Mouse (Mus musculus) frontal cortex, postnatal 10 days (tissue): ENCODE measurements around the gene Map3k19.

Experiments
- DNase-seq, 2 experiments: peaks; one replicate each; pipeline ENCODE4 v3.0.0; 2022; ENCODE audit warnings: low spot score in 2 of 2, mixed read lengths in 1 of 2

Map3k19 gene

GRCm38 (mm10) chr1:127796752-127797151 lies 58.1 kb downstream of the Map3k19 start:
- no peak for DNase-seq

DNA sequence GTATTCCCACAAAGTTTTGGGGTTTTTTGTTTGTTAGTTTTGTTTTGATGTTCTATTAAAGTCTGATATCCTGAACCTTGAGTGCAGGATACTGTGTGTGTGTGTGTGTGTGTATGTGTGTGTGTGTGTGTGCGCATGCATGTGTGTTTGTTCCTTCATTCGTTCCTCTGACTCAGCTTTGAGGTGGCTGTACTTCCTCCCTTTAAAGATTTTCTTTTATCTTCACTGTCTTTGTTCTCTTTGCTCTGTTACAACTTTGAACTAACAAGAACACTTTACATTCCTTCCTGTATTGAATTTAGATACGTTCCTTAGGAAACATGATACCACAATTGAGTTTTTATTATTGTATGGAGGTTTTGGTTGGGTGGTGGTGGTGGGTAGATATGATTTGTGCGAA lies 58.5 kb downstream of the Map3k19 start:
- DNase-seq: no peak

DNA sequence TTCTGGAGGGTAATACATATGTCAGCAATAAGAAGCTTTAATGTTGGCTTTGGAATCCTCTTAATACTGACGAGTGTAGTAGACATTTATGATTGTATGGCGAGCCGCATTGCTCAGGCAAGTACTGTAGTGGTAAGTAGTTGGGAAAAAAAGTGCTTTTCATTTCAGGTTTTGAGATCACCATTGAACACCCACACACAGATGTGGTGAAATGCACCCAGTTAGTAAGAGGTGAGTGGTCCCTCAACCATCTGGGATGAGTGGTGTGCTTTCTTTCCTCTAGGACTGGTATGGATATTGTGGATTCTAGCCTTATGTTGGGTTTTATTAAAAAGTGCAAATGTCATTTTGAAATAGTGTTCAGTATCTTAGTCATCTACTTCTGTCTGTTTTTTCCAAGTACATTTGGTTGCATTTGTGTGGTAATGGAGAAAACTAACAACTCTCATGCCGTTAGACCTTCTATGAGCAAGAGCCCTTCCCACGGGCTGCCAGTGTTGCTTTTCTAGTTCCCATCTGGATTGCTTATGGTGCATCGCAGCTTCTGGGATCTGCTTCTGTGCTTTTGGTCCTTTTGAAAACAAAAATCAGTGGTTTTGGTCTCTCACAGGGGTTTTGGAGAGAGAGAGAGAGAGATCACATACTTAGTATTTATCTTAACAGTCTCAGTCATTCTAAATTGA lies 59.6 kb downstream of the Map3k19 start:
- no peak for DNase-seq

GRCm38 (mm10) chr1:127793459-127793858 lies 61.4 kb downstream of the Map3k19 start:
- DNase-seq: no peak

DNA sequence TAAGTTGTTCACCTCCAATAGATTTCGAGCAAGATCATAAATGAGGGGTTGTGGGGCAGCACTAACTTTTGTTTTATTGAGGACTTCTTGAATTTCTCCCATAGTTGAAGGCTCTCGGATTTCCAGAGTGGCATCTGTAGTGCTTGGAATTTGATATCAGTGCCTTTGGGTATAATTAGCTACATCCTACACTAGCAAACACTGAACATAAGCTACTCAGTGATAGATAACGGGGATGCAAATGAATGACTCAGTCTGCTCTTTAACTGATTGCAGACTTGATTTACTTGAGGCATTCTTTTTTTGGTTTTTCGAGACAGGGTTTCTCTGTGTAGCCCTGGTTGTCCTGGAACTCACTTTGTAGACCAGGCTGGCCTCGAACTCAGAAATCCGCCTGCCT lies 65.9 kb downstream of the Map3k19 start:
- DNase-seq: no peak

GRCm38 (mm10) chr1:127785882-127786281 lies 68.9 kb downstream of the Map3k19 start:
- no peak for DNase-seq

- DNase-seq: no peak
Measured at GRCm38 (mm10) chr1:127783862-127784261, 71.0 kb downstream of the Map3k19 start.

GRCm38 (mm10) chr1:127780849-127781248 lies 74.0 kb downstream of the Map3k19 start:
- DNase-seq: no peak

GRCm38 (mm10) chr1:127780142-127780541 lies 74.7 kb downstream of the Map3k19 start:
- no peak for DNase-seq

DNA sequence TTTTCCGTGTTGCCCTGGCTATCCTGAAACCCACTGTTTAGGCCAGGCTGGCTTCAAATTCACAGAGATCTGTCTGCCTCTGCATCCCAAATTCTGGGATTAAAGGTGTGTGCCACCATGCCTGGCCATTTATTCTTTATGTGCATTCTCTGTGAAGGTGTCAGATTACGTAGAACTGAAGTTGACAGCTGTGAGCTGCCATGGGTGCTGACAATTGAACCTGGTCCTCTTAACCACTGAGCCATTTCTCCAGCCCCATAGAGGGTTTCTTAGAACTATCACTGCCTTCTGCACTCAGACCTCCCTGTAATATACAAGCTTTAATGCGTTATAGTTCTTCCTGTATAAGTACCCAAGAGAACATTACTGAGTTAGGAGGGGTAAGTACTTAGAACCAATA lies 76.2 kb downstream of the Map3k19 start:
- no peak for DNase-seq

DNA sequence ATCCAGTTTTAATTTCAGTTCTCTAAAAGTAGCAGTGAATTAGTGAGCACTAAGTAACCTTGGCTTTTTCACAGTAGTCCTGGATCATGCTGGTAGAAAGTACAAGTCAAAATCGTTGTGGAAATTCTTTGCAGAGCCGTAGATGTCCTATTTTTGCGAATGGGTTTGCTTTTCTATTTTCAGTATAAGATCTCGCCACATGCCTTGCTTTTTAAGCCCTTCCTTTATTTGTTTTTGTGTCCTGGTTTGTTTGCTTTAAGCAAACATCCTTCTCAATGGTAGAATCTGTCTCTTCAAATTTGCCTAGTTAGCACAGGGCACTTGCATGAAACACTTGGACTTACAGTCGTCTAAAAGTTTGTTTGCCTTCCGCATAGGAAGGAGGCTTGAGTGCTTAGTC lies 78.6 kb downstream of the Map3k19 start:
- no peak for DNase-seq

DNA sequence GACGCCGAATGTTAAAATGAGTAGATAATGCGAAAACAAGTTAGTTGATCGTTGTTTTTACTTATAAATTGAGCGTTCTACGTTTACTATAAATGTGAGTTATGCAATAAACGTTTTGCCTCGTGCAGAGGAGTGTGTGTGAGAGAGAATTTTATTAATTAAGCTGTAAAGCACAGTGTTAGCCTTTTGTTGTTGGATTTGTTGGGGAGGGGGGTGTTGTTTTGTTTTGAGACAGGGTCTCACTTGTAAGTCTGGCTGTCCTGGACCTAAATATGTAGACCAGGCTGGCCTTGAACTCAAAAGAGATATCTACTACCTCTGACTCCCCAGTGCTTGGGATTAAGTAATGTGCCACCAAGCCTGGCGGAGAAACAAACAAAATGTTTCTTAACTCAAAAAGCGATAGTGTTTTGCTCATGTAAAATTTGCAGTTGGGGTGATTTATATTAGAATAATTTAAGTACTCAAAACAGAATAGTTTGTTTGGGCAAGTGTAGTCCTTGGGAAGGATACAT lies 79.6 kb downstream of the Map3k19 start:
- DNase-seq: no peak

- DNase-seq: no peak
Measured at GRCm38 (mm10) chr1:127774501-127774880, 80.3 kb downstream of the Map3k19 start.

GRCm38 (mm10) chr1:127773803-127774500 lies 80.9 kb downstream of the Map3k19 start, which contains the start of gene Ccnt2:
Gene Ccnt2, plus strand, starts transcription at chr1:127774164.
- DNase-seq: peak; percentile 99

- DNase-seq: no peak
Measured at GRCm38 (mm10) chr1:127773198-127773802, 81.5 kb downstream of the Map3k19 start.

DNA sequence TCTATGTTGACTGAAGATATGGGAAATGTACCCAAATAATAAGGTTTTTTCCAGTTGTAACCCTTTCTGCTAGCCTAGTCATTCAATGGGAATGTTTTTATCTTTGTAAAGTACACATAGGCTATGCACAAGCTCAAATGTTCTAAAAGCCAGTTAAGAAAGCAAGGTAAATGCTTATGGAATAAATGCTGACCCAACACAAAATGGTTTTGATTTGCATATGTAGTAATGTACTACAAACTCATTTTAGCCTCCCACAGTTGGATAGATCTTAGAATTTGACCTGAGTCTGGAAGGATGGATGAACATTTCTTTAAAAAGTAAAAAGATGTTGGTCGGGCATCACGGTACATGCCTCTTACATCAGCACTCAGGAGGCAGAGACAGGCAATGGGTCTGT lies 88.1 kb downstream of the Map3k19 start:
- DNase-seq: no peak

GRCm38 (mm10) chr1:127765468-127765867 lies 89.4 kb downstream of the Map3k19 start:
- no peak for DNase-seq
